Mouse (Mus musculus) liver, embryonic 13.5 days (tissue): ENCODE measurements around the gene Serf2. TPM values are rescaled to one million over a fixed set of nuclear protein-coding genes. Genes with fewer than 3 reads are reported as not detected.
A peak's percentile ranks its signal among the peaks of the same experiment; 100 is the strongest.

Experiments used
- ATAC-seq: fragments of 200-750 bp; cut with Nextera tagmentation; 2 replicates; pipeline ENCODE4 v1.8.0; 2017; ENCODE audit warnings: low read depth, mild to moderate bottlenecking, moderate number of reproducible peaks, moderate library complexity
- DNase-seq: peaks from one replicate; pipeline ENCODE4 v3.0.0; 2022
- H3K27ac ChIP-seq: fragments of 300-500 bp; sonication (generic); 2 replicates; pipeline ENCODE4 v1.5.1; 2015; ENCODE audit warnings: moderate library complexity, mild to moderate bottlenecking, inconsistent platforms
- H3K27me3 ChIP-seq: fragments of 300-500 bp; sonication (generic); 2 replicates; pipeline ENCODE4 v1.6.1; 2015; ENCODE audit warnings: mild to moderate bottlenecking, inconsistent platforms
- H3K36me3 ChIP-seq: fragments of 300-500 bp; sonication (generic); 2 replicates; pipeline ENCODE4 v1.6.1; 2015; ENCODE audit warnings: mild to moderate bottlenecking, inconsistent platforms
- H3K4me1 ChIP-seq: fragments of 300-500 bp; sonication (generic); replicated peaks from 2 replicates; pipeline ENCODE4 v1.6.1; 2015; ENCODE audit warnings: inconsistent platforms
- H3K4me2 ChIP-seq: fragments of 300-500 bp; sonication (generic); 2 replicates; pipeline ENCODE4 v1.6.1; 2015; ENCODE audit warnings: inconsistent platforms, mild to moderate bottlenecking, moderate library complexity
- H3K4me3 ChIP-seq: fragments of 300-500 bp; sonication (generic); replicated peaks from 2 replicates; pipeline ENCODE4 v1.5.1; 2015; ENCODE audit warnings: mild to moderate bottlenecking, inconsistent platforms
- H3K9ac ChIP-seq: fragments of 300-500 bp; sonication (generic); 2 replicates; pipeline ENCODE4 v1.6.1; 2015; ENCODE audit warnings: mild to moderate bottlenecking, inconsistent platforms
- H3K9me3 ChIP-seq: fragments of 300-500 bp; sonication (generic); replicated peaks from 2 replicates; pipeline ENCODE4 v1.6.1; 2016; ENCODE audit warnings: inconsistent platforms
- WGBS: fragments of 180-500 bp; shearing (Covaris S2); methylation state at CpG from one replicate; pipeline ENCODE4 v1.1.7; 2015; ENCODE audit not compliant: insufficient replicate concordance; 5-methylcytosine and 5-hydroxymethylcytosine counted together
- polyA plus RNA-seq: library from polyadenylated mRNA; unstranded; fragments of >200 nt; fragmentation: Nextera tagmentation; extraction: Ambion mirVana; gene quantifications from 2 replicates; pipeline ENCODE4 v1.2.1, GENCODE M21; 2015

Gene Serf2
- polyA plus RNA-seq, 1 experiment from 2014 or later, result 269 TPM

GRCm38 (mm10) chr2:121425890-121426289 is 23.1 kb upstream of the Serf2 start:
- 85% methylated on average over 2 of the region's 2 CpGs for WGBS
- no peak for ATAC-seq
- Histone ChIP-seq H3K27me3 (no peaks in the 10 kb centered on the region), H3K9me3 (no peaks in the 10 kb centered on the region), H3K4me1 (no peaks in the 10 kb centered on the region), H3K27ac (no peak overlapping the region), H3K4me2 (no peak overlapping the region), H3K4me3 (no peak overlapping the region), H3K9ac (no peak overlapping the region), H3K36me3 (peaks cover 91% of the 10 kb centered on the region)
- DNase-seq, result no peak

- H3K27ac ChIP-seq, result no peak overlapping the region
- WGBS, result 90% methylated on average over 1 of the region's 1 CpGs
- H3K36me3 ChIP-seq, result peaks cover 84% of the 10 kb centered on the region
- no peak overlapping the region for H3K4me3 ChIP-seq
- no peak overlapping the region for H3K4me2 ChIP-seq
- no peaks in the 10 kb centered on the region for H3K4me1 ChIP-seq
- no peaks in the 10 kb centered on the region for H3K27me3 ChIP-seq
- DNase-seq, result no peak
- H3K9me3 ChIP-seq, result no peaks in the 10 kb centered on the region
- ATAC-seq, result no peak
- H3K9ac ChIP-seq, result no peak overlapping the region
Observed at GRCm38 (mm10) chr2:121434854-121435253, 14.1 kb upstream of the Serf2 start.

- WGBS, result 59% methylated on average over 4 of the region's 4 CpGs
- H3K4me3 ChIP-seq, result no peak overlapping the region
- H3K4me2 ChIP-seq, result no peak overlapping the region
- DNase-seq (no peak), ATAC-seq (no peak)
- no peak overlapping the region for H3K9ac ChIP-seq
- no peaks in the 10 kb centered on the region for H3K9me3 ChIP-seq
- no peak overlapping the region for H3K27ac ChIP-seq
- peaks cover 19% of the 10 kb centered on the region for H3K27me3 ChIP-seq
- H3K4me1 ChIP-seq, result peaks cover 19% of the 10 kb centered on the region
- H3K36me3 ChIP-seq, result peaks cover 38% of the 10 kb centered on the region
Observed at GRCm38 (mm10) chr2:121439746-121440145, 9.2 kb upstream of the Serf2 start.

- Histone ChIP-seq H3K9me3 (no peaks in the 10 kb centered on the region), H3K4me3 (no peak overlapping the region), H3K4me1 (peaks cover 25% of the 10 kb centered on the region), H3K27me3 (peaks cover 19% of the 10 kb centered on the region), H3K27ac (no peak overlapping the region), H3K36me3 (peaks cover 25% of the 10 kb centered on the region), H3K9ac (no peak overlapping the region), H3K4me2 (0 out of 2 replicates have a peak overlapping the region, but pooled peaks have one; percentile 86)
- WGBS, result 45% methylated on average over 5 of the region's 5 CpGs
- DNase-seq (no peak), ATAC-seq (no peak)
Observed at GRCm38 (mm10) chr2:121440834-121441605, 8.0 kb upstream of the Serf2 start.

GRCm38 (mm10) chr2:121441800-121442199 is 7.2 kb upstream of the Serf2 start:
- ATAC-seq (0 out of 2 replicates have a peak, but pooled peaks have one; percentile 3), DNase-seq (no peak)
- Histone ChIP-seq H3K4me2 (peak overlapping the region; percentile 86), H3K9me3 (no peaks in the 10 kb centered on the region), H3K4me1 (peaks cover 25% of the 10 kb centered on the region), H3K27ac (no peak overlapping the region), H3K27me3 (peaks cover 19% of the 10 kb centered on the region), H3K9ac (peak overlapping the region; percentile 68; the same call in 1 of the 2 replicates), H3K36me3 (peaks cover 20% of the 10 kb centered on the region), H3K4me3 (peak overlapping the region; percentile 60)
- WGBS, result 20% methylated on average over 11 of the region's 11 CpGs

- peaks cover 25% of the 10 kb centered on the region for H3K4me1 ChIP-seq
- H3K36me3 ChIP-seq, result peaks cover 13% of the 10 kb centered on the region
- H3K9ac ChIP-seq, result peak overlapping the region; percentile 68
- 3% methylated on average over 30 of the region's 30 CpGs for WGBS
- H3K9me3 ChIP-seq, result no peaks in the 10 kb centered on the region
- ATAC-seq (peak; percentile 96), DNase-seq (peak; percentile 72)
- H3K4me3 ChIP-seq, result peak overlapping the region; percentile 60
- H3K27ac ChIP-seq, result 0 out of 2 replicates have a peak overlapping the region, but pooled peaks have one; percentile 11
- peak overlapping the region; percentile 86 for H3K4me2 ChIP-seq
- H3K27me3 ChIP-seq, result peaks cover 19% of the 10 kb centered on the region
Observed at GRCm38 (mm10) chr2:121442259-121443067, 6.5 kb upstream of the Serf2 start.

- Histone ChIP-seq H3K4me3 (peak overlapping the region; percentile 60), H3K27ac (0 out of 2 replicates have a peak overlapping the region, but pooled peaks have one; percentile 11), H3K36me3 (peaks cover 8% of the 10 kb centered on the region), H3K4me1 (peaks cover 30% of the 10 kb centered on the region), H3K4me2 (peak overlapping the region; percentile 86), H3K9ac (peak overlapping the region; percentile 68), H3K27me3 (peaks cover 19% of the 10 kb centered on the region), H3K9me3 (no peaks in the 10 kb centered on the region)
- ATAC-seq, result peak; percentile 11
- WGBS, result 26% methylated on average over 8 of the region's 8 CpGs
- no peak for DNase-seq
Observed at GRCm38 (mm10) chr2:121443068-121443349, 6.0 kb upstream of the Serf2 start.

GRCm38 (mm10) chr2:121444178-121444577 is 4.8 kb upstream of the Serf2 start, which contains the start of gene Ell3:
Gene Ell3 (minus strand): TSS chr2:121444278.
- WGBS, result 66% methylated on average over 1 of the region's 1 CpGs
- ATAC-seq (no peak), DNase-seq (no peak)
- Histone ChIP-seq H3K27me3 (peaks cover 19% of the 10 kb centered on the region), H3K9me3 (no peaks in the 10 kb centered on the region), H3K4me1 (peaks cover 36% of the 10 kb centered on the region), H3K9ac (peak within 1 kb of the TSS; percentile 68; the same call in 1 of the 2 replicates), H3K36me3 (no peaks in the 10 kb centered on the region), H3K27ac (no peak within 1 kb of the TSS), H3K4me3 (peak within 1 kb of the TSS; percentile 60), H3K4me2 (peak within 1 kb of the TSS; percentile 86)

GRCm38 (mm10) chr2:121445117-121445516 is 3.9 kb upstream of the Serf2 start:
- no peak overlapping the region for H3K9ac ChIP-seq
- DNase-seq (no peak), ATAC-seq (no peak)
- peaks cover 19% of the 10 kb centered on the region for H3K27me3 ChIP-seq
- no peak overlapping the region for H3K4me2 ChIP-seq
- H3K9me3 ChIP-seq, result no peaks in the 10 kb centered on the region
- H3K36me3 ChIP-seq, result no peaks in the 10 kb centered on the region
- 50% methylated on average over 3 of the region's 3 CpGs for WGBS
- H3K27ac ChIP-seq, result no peak overlapping the region
- no peak overlapping the region for H3K4me3 ChIP-seq
- peaks cover 39% of the 10 kb centered on the region for H3K4me1 ChIP-seq

GRCm38 (mm10) chr2:121446506-121446905 is 2.5 kb upstream of the Serf2 start:
- no peak for DNase-seq

GRCm38 (mm10) chr2:121447006-121447405 is 2.0 kb upstream of the Serf2 start:
- DNase-seq, result no peak
- Histone ChIP-seq H3K36me3 (peaks cover 9% of the 10 kb centered on the region), H3K4me3 (no peak overlapping the region), H3K4me1 (peaks cover 48% of the 10 kb centered on the region), H3K27me3 (peaks cover 6% of the 10 kb centered on the region), H3K9ac (no peak overlapping the region), H3K4me2 (no peak overlapping the region), H3K27ac (no peak overlapping the region), H3K9me3 (no peaks in the 10 kb centered on the region)
- WGBS, result 26% methylated on average over 3 of the region's 3 CpGs
- no peak for ATAC-seq

More at GRCm38 (mm10) chr2:121446506-121446905, 2.5 kb upstream of the Serf2 start:
- ATAC-seq, result no peak
- Histone ChIP-seq H3K9me3 (no peaks in the 10 kb centered on the region), H3K27ac (no peak overlapping the region), H3K27me3 (peaks cover 11% of the 10 kb centered on the region), H3K9ac (no peak overlapping the region), H3K36me3 (peaks cover 7% of the 10 kb centered on the region), H3K4me3 (no peak overlapping the region), H3K4me2 (no peak overlapping the region), H3K4me1 (peaks cover 51% of the 10 kb centered on the region)
- WGBS, result 71% methylated on average over 4 of the region's 4 CpGs
